Mouse (Mus musculus): ENCODE results near the gene Bfsp1.

Gene Bfsp1

DNA sequence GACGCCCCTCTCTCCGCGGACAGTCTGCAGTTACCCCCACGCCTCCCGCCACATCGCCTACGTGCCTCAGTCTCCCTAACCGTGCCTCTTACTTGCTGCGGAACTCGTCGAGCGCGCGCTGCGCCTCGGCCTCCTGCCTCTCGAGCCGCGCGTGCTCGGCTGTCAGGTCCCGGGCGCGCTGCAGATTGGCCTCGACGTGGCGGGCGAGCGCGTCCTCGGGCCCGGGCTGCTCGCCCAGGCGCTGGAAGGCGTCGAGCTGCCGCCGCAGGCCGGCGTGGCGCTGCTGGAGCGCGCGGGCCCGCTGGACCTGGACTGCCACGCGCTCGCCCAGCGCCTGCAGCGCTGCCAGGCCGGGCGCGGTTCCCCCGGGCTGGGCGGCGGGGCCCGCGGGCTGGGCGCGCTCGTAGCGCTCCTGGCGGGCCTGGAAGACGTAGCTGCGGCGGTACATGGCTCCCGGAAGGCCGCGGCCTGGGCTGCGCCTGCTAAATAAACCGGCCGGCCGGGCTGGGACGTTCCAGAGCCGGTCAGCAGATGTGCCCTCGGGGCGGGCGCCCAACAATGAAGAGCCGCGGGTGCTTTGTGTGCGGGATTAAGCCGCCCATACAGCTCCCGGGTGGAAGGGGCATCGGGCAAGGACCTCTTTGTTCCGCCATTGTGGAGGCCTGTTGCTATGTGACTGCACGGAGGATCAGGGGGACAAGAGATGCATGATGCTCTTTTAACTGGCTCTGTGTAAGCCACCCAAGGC lies at the start of gene Bfsp1:
TSS of gene Bfsp1 (minus strand) at position 690 of the 748 bp plus-strand sequence.
- peak; percentile 27 for DNase-seq (ENCODE audit: low read depth, low spot score)

DNA sequence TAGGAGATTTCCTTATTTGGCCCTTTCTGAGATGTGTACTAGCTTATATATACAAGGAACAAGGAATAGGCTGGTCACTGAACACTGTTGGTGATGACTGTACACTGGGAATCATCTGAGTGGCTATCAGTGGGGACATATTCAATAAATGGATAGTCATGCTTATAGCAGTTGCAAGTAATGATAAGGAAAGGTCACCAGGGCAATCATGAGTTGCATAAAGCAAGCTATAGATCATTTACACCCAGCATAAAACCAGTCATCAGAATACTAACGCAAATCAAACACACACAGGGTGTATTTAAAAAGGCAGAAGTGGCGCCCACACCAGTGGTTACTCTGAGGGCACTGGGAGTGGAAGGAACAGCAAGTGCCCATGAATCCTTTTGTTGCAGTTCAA lies 49.2 kb upstream of the Bfsp1 start:
- no peak for DNase-seq (ENCODE audit: low read depth, low spot score)

GRCm38 (mm10) chr2:143909230-143909629 lies 46.3 kb upstream of the Bfsp1 start:
- no peak for DNase-seq (ENCODE audit: low read depth, low spot score)

DNA sequence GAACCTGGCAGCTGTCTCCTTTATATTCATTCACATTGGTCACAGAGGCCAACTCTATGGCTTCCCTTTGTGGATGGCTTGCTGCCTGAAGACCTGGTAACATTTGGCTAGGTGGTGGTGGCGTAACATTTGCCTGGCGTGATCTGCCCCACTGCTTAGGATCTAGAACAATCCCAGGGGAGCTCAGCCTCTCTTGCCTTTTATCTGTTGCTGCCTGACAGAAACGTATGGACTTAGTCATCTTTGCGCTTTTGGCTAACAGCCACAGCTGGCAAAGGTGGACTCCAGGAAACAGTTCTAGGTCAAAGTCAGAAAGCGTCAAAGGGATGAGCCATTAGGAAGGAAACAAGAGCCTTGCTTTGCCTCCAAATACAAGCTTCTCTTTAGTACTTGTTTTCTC lies 41.9 kb upstream of the Bfsp1 start:
- DNase-seq (ENCODE audit: low read depth, low spot score) = no peak

DNA sequence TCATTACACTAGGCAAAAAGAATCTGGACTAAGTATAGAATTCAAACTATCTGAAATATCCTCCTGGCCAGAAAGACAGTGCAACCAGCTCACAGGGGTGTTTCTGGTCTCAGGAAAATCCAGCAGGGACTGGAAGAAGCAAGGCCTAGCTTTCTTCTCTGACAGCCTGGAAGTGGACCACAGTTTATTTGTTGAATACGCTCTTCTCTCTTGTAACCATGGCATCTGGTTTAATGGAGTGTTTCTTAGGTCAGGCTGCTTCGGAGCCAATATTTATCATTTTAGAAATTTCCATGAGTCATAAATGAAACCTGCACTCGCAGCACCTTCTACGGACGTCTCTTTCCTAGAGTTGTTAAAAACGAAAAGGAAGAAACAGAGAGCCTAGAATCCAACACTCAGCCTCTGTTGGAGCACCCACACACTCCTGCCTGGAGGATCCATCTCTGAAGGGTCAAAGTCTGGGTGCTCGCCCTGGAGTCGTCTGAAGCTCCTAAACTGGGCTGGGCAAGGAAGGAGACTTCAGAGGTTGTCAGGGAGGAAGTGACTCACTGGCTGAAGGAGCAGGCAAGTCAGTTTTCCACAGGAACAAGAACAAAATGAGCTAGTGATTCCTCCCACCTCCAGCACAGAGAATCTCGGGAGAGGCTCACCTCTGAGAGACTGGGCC lies 40.5 kb upstream of the Bfsp1 start:
- peak; percentile 22 for DNase-seq (ENCODE audit: low read depth, low spot score)

- no peak for DNase-seq (ENCODE audit: low read depth, low spot score)
These were observed 37.9 kb upstream of the Bfsp1 start for GRCm38 (mm10) chr2:143900821-143901351.

DNA sequence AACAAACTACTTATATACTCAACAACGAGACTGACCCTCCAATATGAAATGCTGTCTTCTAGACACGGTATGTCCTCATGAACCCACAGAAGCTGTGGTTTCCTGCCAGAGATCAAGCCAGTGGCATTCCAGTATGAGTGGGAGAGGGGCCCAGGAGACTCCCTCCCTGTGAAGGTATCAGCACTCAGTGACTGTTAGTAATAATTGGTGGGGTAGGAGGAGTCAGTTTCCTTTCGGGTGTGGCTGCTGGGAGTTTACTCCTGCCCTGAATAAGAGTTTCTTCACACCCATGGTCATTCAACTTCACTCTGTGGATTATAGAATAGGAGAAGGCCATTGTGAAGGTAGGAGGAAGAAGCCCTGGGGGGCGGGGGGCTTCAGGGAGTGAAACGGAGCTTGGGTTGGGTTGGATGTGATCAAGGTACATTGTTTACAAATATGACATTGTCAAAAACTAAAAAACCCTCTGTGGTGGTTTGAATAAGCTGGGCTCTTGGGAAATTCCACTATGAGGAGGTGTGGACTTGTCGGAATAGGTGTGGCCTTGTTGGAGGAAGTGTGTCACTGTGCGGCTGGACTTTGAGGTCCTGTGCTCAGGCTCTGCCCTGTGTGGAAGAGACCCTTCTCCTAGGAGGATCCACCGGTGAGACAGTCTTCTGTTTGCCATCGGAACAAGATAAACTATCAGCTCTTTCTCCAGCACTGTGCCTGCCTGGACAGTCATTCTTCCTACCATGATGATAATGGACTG lies 36.7 kb upstream of the Bfsp1 start:
- no peak for DNase-seq (ENCODE audit: low read depth, low spot score)

DNA sequence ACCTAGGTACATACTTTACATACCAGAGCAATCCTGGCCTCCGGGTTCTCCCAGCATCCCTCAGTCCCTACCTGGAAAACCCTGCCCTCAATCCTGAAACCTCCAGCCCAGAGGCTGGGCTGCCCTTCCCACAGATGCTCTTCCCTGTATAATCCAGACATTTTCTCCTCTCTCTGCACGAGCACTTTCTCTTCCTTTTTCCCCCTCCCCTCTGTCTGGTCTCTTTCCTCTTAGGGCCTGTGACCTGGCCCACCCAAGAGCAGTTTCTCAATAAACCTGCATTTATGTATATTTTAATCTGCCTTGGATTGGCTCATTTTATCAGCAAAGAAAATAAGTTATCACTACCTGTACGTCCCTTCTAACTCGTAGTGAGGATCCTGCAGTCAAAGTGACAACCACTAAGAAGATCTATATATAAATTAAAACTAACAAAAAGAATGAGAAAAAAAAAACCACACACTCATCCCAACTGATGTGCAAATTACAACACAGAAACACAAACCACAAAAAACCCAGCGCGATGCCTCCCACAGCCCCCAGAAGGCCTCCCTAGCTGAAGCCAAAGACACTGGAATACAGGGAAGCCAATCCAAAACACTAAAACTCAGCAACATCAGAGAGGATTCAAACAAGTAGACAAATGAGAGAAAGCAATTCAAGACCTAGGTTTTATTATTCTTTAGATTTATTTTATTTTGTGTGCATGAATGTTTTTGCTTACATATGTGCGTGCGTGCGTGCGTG lies 28.5 kb upstream of the Bfsp1 start:
- DNase-seq (ENCODE audit: low read depth, low spot score) = no peak

GRCm38 (mm10) chr2:143889860-143890433 lies 27.0 kb upstream of the Bfsp1 start:
- no peak for DNase-seq (ENCODE audit: low read depth, low spot score)

- no peak for DNase-seq (ENCODE audit: low read depth, low spot score)
These were observed 26.3 kb upstream of the Bfsp1 start for GRCm38 (mm10) chr2:143889131-143889859.

GRCm38 (mm10) chr2:143882606-143883288 lies 19.8 kb upstream of the Bfsp1 start:
- no peak for DNase-seq (ENCODE audit: low read depth, low spot score)

DNA sequence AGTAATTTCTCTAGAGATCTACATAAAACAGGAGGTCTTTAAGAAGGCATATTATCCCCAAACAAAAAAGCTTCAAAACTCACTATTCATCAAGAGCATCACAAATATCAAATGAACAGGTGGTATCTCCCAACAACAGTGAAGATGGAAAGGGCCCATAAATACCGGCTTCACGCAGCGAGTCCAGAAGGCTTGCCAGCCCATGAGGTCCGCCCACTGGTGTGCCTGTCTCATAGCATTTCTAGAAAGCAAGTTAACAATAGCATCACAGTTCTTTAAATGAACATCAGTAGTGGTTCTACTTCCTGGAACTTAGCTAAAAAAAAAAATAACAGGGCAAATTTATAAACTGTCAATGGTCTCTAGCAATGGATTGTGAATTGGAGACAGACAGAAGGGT lies 19.0 kb upstream of the Bfsp1 start:
- DNase-seq (ENCODE audit: low read depth, low spot score) = no peak

DNA sequence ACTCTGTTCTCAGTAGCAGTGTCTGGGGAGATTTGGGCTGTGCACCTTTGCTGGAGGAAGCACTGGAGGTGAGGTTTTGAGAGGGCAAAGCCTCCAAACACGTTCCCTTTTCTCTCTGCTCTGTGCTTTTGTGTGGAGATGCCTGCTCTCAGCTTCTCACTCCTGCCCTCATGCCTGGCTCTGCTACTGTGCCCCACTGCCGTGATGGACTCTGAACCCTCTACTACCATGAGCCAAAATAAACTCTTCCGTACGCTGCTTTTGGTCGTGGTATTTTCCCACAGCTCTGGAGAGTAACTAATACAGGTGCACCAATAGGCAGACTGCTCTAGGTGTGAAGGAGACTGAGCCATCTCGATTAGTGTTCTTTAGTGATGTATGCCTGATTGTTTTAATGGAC lies 16.3 kb upstream of the Bfsp1 start:
- DNase-seq (ENCODE audit: low read depth, low spot score) = no peak

- no peak for DNase-seq (ENCODE audit: low read depth, low spot score)
These were observed 14.1 kb upstream of the Bfsp1 start for GRCm38 (mm10) chr2:143876929-143877632.

- no peak for DNase-seq (ENCODE audit: low read depth, low spot score)
These were observed 13.1 kb upstream of the Bfsp1 start for GRCm38 (mm10) chr2:143876026-143876425.

DNA sequence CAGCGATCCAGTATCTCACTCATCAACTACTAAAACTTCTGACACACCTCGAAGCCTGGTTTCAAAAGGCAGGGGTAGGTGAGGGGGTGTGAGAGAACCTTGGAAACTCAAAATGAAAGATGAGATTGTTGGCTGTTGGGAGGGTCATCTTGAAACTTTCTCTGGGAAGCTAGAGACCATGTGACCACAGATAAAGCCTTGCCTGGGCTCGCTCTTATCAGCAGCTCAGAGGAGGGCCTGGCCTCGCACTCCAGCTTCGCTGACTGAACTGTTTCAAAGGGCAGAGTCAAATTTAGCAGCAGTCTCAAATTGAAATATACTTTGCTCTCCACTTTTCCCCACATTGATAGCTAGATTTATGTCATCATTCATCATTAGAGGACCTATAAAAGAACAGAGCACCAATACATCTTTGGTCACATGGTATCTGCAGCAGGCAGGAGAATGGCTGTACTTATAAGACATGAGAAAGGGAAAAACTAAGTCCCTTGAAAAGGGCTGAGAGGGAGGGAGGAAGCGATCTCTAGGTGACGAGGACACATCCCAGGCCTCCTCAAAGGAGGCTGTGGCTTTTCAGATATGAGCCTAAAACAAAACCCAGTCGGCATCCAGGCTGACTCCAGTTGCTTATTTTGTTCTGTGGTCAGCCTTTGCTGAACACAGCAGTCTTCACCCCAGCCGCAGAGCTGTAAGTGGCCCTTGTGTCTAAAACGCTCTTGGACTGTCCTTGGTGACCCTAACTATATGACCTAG lies 8.1 kb upstream of the Bfsp1 start:
- no peak for DNase-seq (ENCODE audit: low read depth, low spot score)

DNA sequence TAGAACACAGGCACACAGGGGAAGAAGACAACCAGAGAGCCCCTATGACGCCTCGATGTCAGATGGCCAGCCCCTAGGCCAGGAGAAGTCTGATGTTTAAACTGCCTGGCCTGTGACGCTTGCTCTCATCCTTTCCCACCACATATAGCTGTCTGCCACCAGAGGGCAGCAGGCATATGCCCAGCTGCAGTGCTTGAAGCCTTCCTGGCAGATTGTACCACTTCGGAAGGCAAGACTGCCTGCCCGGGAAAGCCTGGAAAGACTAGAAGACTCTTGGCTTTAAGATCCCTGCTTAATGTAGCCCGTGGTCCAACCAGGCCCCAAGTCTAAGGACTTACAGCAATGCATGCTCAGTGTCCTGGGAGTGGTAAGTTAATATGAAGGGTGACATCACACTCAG lies 4.4 kb upstream of the Bfsp1 start:
- DNase-seq (ENCODE audit: low read depth, low spot score) = peak; percentile 83

DNA sequence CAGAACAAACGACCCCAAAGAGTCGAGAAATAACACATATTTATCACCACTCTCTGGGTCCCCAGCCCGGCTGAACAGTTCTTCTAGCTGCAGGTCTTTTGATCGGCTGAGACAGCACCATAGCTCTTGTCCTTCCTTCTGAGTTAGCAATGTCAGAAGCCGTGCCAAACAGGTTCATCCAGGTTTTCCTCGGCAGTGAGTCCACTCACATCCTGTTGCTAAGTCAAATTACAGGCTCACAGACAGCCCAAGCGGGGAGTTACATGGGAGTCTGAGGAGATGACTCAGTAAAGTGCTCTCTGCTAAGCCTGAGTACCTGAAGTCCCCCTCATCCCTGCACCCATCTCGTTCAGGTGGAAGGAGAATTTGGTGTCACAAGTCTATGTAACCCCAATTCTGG lies 1.6 kb upstream of the Bfsp1 start:
- DNase-seq (ENCODE audit: low read depth, low spot score) = no peak

DNA sequence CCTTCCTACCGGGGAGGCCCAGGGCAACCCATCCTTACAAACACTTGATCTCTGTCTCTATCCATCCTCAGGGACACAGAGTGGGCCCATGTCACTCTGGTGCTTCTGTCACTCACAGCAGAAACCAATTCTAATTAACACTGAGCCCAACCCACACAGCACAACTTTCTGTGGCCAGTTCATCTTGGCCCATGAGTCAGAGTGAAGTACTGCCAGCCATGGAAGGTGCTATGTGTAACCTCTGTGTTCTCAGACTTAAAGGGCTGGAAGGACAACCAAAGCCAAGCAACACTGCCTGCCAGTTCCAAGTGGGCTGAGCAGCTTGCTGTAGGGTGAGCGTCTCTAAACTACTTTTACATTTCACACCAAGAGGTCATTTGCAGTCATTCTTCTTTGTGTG lies 3.8 kb downstream of the Bfsp1 start:
- DNase-seq (ENCODE audit: low read depth, low spot score) = no peak

All from skeletal muscle tissue, adult 2 months (tissue).